Mouse (Mus musculus) kidney, postnatal 25 days (tissue): Measurements from ENCODE around the gene Il17c.

Source experiments
- DNase-seq, 2 experiments: peaks; one replicate each; pipeline ENCODE4 v3.0.0; 2021; ENCODE audit warnings: mixed read lengths in 2 of 2

The Il17c gene

DNA sequence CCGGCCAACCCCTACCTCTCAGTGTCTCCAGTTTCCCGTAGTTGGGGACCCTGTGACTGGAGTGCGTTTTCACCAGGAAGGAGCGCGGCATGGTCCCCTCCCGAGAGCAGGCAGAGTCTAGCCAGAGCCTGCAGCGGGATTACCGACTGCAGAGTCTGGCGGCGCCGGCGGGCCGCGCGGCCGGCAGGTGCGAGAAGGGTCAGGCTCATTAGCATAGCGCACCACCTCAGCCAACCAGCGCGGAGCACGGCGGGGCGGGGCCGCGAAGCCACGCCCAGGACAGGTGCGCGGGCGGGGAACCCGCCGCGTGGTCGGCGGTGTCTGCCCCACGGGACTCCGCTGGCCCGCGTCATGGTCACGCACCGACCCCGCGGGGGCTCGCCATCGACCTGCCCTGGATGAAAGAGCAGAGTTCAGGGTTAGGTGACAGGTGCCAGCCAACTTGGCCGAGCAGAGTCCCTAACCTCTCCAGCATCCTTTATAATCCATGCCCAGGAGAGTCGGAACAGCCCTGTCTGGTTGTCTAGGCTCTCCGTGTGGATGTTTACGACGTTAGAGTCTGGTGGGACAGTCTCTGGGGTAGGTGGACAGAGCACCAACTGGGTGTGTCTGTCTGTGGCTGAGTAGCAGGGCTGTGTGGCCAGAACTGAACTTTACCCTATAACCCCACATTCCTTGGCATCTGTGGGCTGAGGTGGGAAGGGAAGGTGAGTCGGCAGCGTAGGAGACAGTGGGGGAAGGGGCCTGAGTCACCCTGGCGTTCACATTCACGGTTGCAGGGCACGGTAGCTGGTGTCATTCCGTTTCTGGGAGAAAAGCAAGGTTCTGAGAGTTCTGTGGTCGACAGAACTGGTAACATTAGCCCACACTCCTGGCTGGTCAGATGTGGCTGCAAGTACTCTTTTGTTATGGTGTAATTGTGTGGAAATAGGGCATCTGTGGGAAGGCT lies 39.0 kb downstream of the Il17c start, which contains the start of gene Snai3:
Snai3 (minus strand) TSS at position 210 of the 949 bp plus-strand sequence.
- peak; percentile 78 to 92 for DNase-seq

DNA sequence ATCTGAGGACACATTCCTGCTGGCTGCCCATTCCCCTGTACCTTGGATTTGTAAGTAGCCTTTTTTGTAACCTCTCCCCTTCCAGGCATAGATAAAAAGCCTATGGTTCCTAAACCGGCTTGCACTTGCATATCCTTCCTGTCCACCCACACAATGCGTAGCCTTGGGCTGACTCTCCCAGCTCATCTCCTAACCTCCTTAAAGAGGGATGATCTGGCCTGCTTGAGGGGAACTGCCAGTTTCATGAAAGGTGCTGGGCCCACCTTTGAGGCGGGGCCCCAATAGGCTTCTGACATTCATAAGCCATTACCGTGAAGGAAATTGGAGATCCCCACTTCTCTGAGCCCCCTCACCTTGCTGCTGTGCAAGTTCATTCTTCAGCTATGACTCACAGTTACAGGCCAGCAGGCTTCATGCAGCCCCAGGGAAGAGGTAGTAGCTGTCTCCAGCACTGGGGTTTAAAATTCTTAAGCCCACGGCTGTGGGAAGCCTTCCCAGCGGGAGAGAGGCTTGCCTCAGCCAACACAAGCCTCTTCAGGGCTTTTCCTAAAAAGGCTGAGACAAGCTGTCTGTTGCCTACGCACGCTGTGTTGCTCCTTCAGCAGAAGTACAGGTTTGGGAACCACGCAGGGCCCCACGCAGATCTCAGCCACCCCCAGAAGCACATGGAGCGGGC lies 39.8 kb downstream of the Il17c start:
- no peak for DNase-seq

DNA sequence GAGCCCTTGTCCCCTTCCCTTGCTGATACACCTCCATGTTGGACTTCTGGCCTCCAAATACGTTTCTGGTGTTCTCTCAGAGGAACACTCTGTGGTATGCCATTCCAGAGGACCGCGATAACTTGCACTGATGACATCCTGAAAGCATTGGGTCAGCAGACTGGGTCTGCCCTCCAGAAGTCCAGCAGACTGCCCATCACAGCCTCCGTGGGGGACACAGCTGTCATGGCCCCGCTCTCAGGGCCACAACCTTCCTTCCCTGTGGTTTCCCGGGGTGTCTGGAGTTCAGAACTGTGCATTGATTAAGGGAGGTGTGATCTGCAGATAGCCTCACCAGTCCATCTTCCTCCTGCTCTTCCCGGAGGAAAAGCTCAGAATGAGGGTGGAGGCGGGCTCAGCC lies 40.7 kb downstream of the Il17c start:
- DNase-seq: no peak

GRCm38 (mm10) chr8:122463651-122464640 lies 42.1 kb downstream of the Il17c start:
- no peak for DNase-seq

GRCm38 (mm10) chr8:122464985-122465384 lies 43.2 kb downstream of the Il17c start:
- no peak for DNase-seq

GRCm38 (mm10) chr8:122467816-122468215 lies 46.0 kb downstream of the Il17c start:
- no peak for DNase-seq

- DNase-seq: no peak
Observed at GRCm38 (mm10) chr8:122469407-122469806, 47.6 kb downstream of the Il17c start.

GRCm38 (mm10) chr8:122469965-122470364 lies 48.1 kb downstream of the Il17c start:
- no peak for DNase-seq

- no peak for DNase-seq
Observed at GRCm38 (mm10) chr8:122470691-122471090, 48.9 kb downstream of the Il17c start.
